Mouse (Mus musculus): Measurements from ENCODE around the gene Map2k5. TPM values are rescaled to one million over a fixed set of nuclear protein-coding genes. Genes with fewer than 3 reads are reported as not detected.

The Map2k5 gene
- 37.5 and 52.8 TPM in 2 replicates for polyA plus RNA-seq (2012; rRNA removed)
- polyA plus RNA-seq (2014; fragmentation: Nextera tagmentation; extraction: Ambion mirVana) = 37.1 and 41.7 TPM in 2 replicates

- H3K36me3 ChIP-seq (ENCODE audit: control insufficient read depth, insufficient read depth, low read length) = peaks cover 11% of the 10 kb centered on the region
- TF ChIP-seq POLR2A (IDR thresholded peaks at IDR 0.05; ENCODE audit: borderline replicate concordance, extremely low read depth, insufficient read depth, insufficient read length) = peak; percentile 35; the same call in 1 of the 2 replicates
- H3K27ac ChIP-seq (replicated peaks; ENCODE audit: low read depth, low read length) = peak within 1 kb of the TSS; percentile 71
- no peaks in the 10 kb centered on the region for H3K27me3 ChIP-seq (ENCODE audit: control insufficient read depth, insufficient read depth, low read length)
- H3K9me3 ChIP-seq (ENCODE audit: control insufficient read depth, low read length) = no peaks in the 10 kb centered on the region
- peak within 1 kb of the TSS; percentile 71 for H3K4me3 ChIP-seq (replicated peaks; ENCODE audit: low read length)
- H3K9ac ChIP-seq (ENCODE audit: low read depth, low read length, severe bottlenecking) = peak within 1 kb of the TSS; percentile 88
- peaks cover 22% of the 10 kb centered on the region for H3K4me1 ChIP-seq (ENCODE audit: control insufficient read depth, insufficient read depth, low read length)
- ATAC-seq (ENCODE audit: low FRiP score, low read depth) (peak; percentile 96), DNase-seq (ENCODE audit: low spot score) (peak; percentile 90)
- peak within 1 kb of the TSS; percentile 86 for H3K4me2 ChIP-seq (replicated peaks; ENCODE audit: low read depth, low read length, severe bottlenecking)
- WGBS = 1% methylated on average over 51 of the region's 58 CpGs
These were observed at the start of gene Map2k5 for GRCm38 (mm10) chr9:63377270-63378142. Gene Map2k5 (minus strand): TSS chr9:63377902.

- no peaks in the 10 kb centered on the region for H3K27me3 ChIP-seq (ENCODE audit: control insufficient read depth, insufficient read depth, low read length)
- ATAC-seq (ENCODE audit: low FRiP score, low read depth) (no peak), DNase-seq (ENCODE audit: low spot score) (peak; percentile 26)
- no peaks in the 10 kb centered on the region for H3K4me1 ChIP-seq (ENCODE audit: control insufficient read depth, insufficient read depth, low read length)
- no peak for TF ChIP-seq POLR2A (IDR thresholded peaks at IDR 0.05; ENCODE audit: borderline replicate concordance, extremely low read depth, insufficient read depth, insufficient read length)
- H3K4me3 ChIP-seq (replicated peaks; ENCODE audit: low read length) = no peak overlapping the region
- no peaks in the 10 kb centered on the region for H3K9me3 ChIP-seq (ENCODE audit: control insufficient read depth, low read length)
- H3K27ac ChIP-seq (replicated peaks; ENCODE audit: low read depth, low read length) = no peak overlapping the region
- H3K4me2 ChIP-seq (replicated peaks; ENCODE audit: low read depth, low read length, severe bottlenecking) = no peak overlapping the region
- no peak overlapping the region for H3K9ac ChIP-seq (ENCODE audit: low read depth, low read length, severe bottlenecking)
- WGBS = 34% methylated on average over 9 of the region's 9 CpGs
- no peaks in the 10 kb centered on the region for H3K36me3 ChIP-seq (ENCODE audit: control insufficient read depth, insufficient read depth, low read length)
These were observed 43.5 kb upstream of the Map2k5 start for GRCm38 (mm10) chr9:63421096-63421736.

DNA sequence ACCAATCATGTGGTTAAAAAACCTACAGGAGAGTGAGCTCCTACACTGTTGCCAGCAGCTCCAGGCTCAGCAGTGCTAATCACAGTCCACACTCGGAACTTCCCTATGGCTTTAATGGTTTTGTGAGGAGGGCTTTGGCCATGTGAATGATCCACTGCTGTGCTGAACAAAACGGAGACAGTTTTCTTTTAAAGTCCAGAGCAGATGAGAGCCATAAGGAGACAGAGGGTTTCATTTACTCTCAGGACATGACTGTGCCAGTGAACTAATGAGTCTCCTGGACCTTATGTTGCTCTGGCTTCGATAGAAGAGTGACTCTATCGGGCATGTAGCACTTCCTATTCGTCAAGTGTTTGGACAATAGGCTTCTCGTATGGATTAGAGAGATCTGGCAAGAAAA lies 42.7 kb upstream of the Map2k5 start:
- Histone ChIP-seq H3K27me3 (ENCODE audit: control insufficient read depth, insufficient read depth, low read length) (no peaks in the 10 kb centered on the region), H3K4me2 (replicated peaks; ENCODE audit: low read depth, low read length, severe bottlenecking) (no peak overlapping the region), H3K9me3 (ENCODE audit: control insufficient read depth, low read length) (no peaks in the 10 kb centered on the region), H3K4me3 (replicated peaks; ENCODE audit: low read length) (no peak overlapping the region), H3K27ac (replicated peaks; ENCODE audit: low read depth, low read length) (no peak overlapping the region), H3K9ac (ENCODE audit: low read depth, low read length, severe bottlenecking) (no peak overlapping the region), H3K4me1 (ENCODE audit: control insufficient read depth, insufficient read depth, low read length) (no peaks in the 10 kb centered on the region), H3K36me3 (ENCODE audit: control insufficient read depth, insufficient read depth, low read length) (no peaks in the 10 kb centered on the region)
- TF ChIP-seq POLR2A (IDR thresholded peaks at IDR 0.05; ENCODE audit: borderline replicate concordance, extremely low read depth, insufficient read depth, insufficient read length) = no peak
- ATAC-seq (ENCODE audit: low FRiP score, low read depth) (no peak), DNase-seq (ENCODE audit: low spot score) (no peak)
- 43% methylated on average over 6 of the region's 6 CpGs for WGBS

GRCm38 (mm10) chr9:63400176-63400575 lies 22.5 kb upstream of the Map2k5 start:
- Histone ChIP-seq H3K36me3 (ENCODE audit: control insufficient read depth, insufficient read depth, low read length) (no peaks in the 10 kb centered on the region), H3K4me3 (replicated peaks; ENCODE audit: low read length) (no peak overlapping the region), H3K9ac (ENCODE audit: low read depth, low read length, severe bottlenecking) (no peak overlapping the region), H3K4me1 (ENCODE audit: control insufficient read depth, insufficient read depth, low read length) (peaks cover 2% of the 10 kb centered on the region; the same call in 1 of the 2 replicates), H3K9me3 (ENCODE audit: control insufficient read depth, low read length) (no peaks in the 10 kb centered on the region), H3K27ac (replicated peaks; ENCODE audit: low read depth, low read length) (no peak overlapping the region), H3K4me2 (replicated peaks; ENCODE audit: low read depth, low read length, severe bottlenecking) (no peak overlapping the region), H3K27me3 (ENCODE audit: control insufficient read depth, insufficient read depth, low read length) (no peaks in the 10 kb centered on the region)
- DNase-seq (ENCODE audit: low spot score) = no peak
- no peak for ATAC-seq (ENCODE audit: low FRiP score, low read depth)
- TF ChIP-seq POLR2A (IDR thresholded peaks at IDR 0.05; ENCODE audit: borderline replicate concordance, extremely low read depth, insufficient read depth, insufficient read length) = no peak
- 74% methylated on average over 1 of the region's 1 CpGs for WGBS

DNA sequence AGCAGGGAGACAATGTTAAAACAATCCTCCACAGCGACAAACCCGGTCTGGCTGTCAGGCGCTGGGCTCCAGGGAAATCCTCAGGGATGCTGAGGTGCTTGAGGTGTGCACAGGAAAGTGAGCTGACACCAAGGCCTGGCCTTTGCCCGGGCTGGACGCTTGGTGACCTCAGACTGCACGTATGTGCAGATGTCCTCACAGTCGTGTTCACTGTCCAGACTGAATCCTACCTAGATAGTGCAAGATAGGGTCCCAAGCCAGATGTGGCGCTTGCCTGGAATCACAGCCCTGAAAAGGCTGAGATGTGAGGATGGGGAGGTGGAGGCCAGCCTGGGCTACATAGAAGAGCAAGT lies 21.7 kb upstream of the Map2k5 start:
- Histone ChIP-seq H3K36me3 (ENCODE audit: control insufficient read depth, insufficient read depth, low read length) (no peaks in the 10 kb centered on the region), H3K9me3 (ENCODE audit: control insufficient read depth, low read length) (no peaks in the 10 kb centered on the region), H3K4me3 (replicated peaks; ENCODE audit: low read length) (peak overlapping the region; percentile 82), H3K4me1 (ENCODE audit: control insufficient read depth, insufficient read depth, low read length) (peaks cover 2% of the 10 kb centered on the region; the same call in 1 of the 2 replicates), H3K9ac (ENCODE audit: low read depth, low read length, severe bottlenecking) (peak overlapping the region; percentile 69), H3K27ac (replicated peaks; ENCODE audit: low read depth, low read length) (no peak overlapping the region), H3K27me3 (ENCODE audit: control insufficient read depth, insufficient read depth, low read length) (no peaks in the 10 kb centered on the region), H3K4me2 (replicated peaks; ENCODE audit: low read depth, low read length, severe bottlenecking) (peak overlapping the region; percentile 61)
- 6% methylated on average over 8 of the region's 8 CpGs for WGBS
- no peak for TF ChIP-seq POLR2A (IDR thresholded peaks at IDR 0.05; ENCODE audit: borderline replicate concordance, extremely low read depth, insufficient read depth, insufficient read length)
- DNase-seq (ENCODE audit: low spot score) = no peak
- ATAC-seq (ENCODE audit: low FRiP score, low read depth) = 0 out of 2 replicates have a peak, but pooled peaks have one; percentile 17

Data from limb, embryonic 14.5 days (tissue).